Mouse (Mus musculus): ENCODE data around the gene Dact2.
A peak's percentile ranks its signal among the peaks of the same experiment; 100 is the strongest.

Dact2 gene

GRCm38 (mm10) chr17:14212796-14213195 lies 8.7 kb upstream of the Dact2 start:
- no peak for DNase-seq (ENCODE audit: low read depth, low spot score)

- DNase-seq (ENCODE audit: low read depth, low spot score), result no peak
Observed at GRCm38 (mm10) chr17:14207093-14207561, 3.0 kb upstream of the Dact2 start.

GRCm38 (mm10) chr17:14206062-14206461 lies 2.0 kb upstream of the Dact2 start:
- DNase-seq (ENCODE audit: low read depth, low spot score), result peak; percentile 84

- DNase-seq (ENCODE audit: low read depth, low spot score), result no peak
Observed at GRCm38 (mm10) chr17:14205236-14205635, 1.1 kb upstream of the Dact2 start.

- DNase-seq (ENCODE audit: low read depth, low spot score), result peak; percentile 54
Observed at GRCm38 (mm10) chr17:14203121-14203941, 773 bp downstream of the Dact2 start.

- DNase-seq (ENCODE audit: low read depth, low spot score), result peak; percentile 39
Observed at GRCm38 (mm10) chr17:14202291-14203030, 1.6 kb downstream of the Dact2 start.

GRCm38 (mm10) chr17:14201281-14201787 lies 2.8 kb downstream of the Dact2 start:
- DNase-seq (ENCODE audit: low read depth, low spot score), result peak; percentile 73

GRCm38 (mm10) chr17:14200206-14200605 lies 3.9 kb downstream of the Dact2 start:
- no peak for DNase-seq (ENCODE audit: low read depth, low spot score)

- no peak for DNase-seq (ENCODE audit: low read depth, low spot score)
Observed at GRCm38 (mm10) chr17:14199621-14200020, 4.5 kb downstream of the Dact2 start.

- DNase-seq (ENCODE audit: low read depth, low spot score), result no peak
Observed at GRCm38 (mm10) chr17:14192924-14193323, 11.2 kb downstream of the Dact2 start.

- DNase-seq (ENCODE audit: low read depth, low spot score), result no peak
Observed at GRCm38 (mm10) chr17:14192432-14192831, 11.7 kb downstream of the Dact2 start.

GRCm38 (mm10) chr17:14188455-14188854 lies 15.6 kb downstream of the Dact2 start:
- DNase-seq (ENCODE audit: low read depth, low spot score), result no peak

GRCm38 (mm10) chr17:14187096-14187495 lies 17.0 kb downstream of the Dact2 start:
- DNase-seq (ENCODE audit: low read depth, low spot score), result no peak

- no peak for DNase-seq (ENCODE audit: low read depth, low spot score)
Observed at GRCm38 (mm10) chr17:14186176-14186575, 17.9 kb downstream of the Dact2 start.

- no peak for DNase-seq (ENCODE audit: low read depth, low spot score)
Observed at GRCm38 (mm10) chr17:14184192-14184814, 19.8 kb downstream of the Dact2 start.

- DNase-seq (ENCODE audit: low read depth, low spot score), result no peak
Observed at GRCm38 (mm10) chr17:14183717-14184116, 20.4 kb downstream of the Dact2 start.

GRCm38 (mm10) chr17:14182860-14183259 lies 21.2 kb downstream of the Dact2 start:
- no peak for DNase-seq (ENCODE audit: low read depth, low spot score)

- no peak for DNase-seq (ENCODE audit: low read depth, low spot score)
Observed at GRCm38 (mm10) chr17:14178911-14179310, 25.2 kb downstream of the Dact2 start.

- DNase-seq (ENCODE audit: low read depth, low spot score), result no peak
Observed at GRCm38 (mm10) chr17:14178475-14178874, 25.6 kb downstream of the Dact2 start.

- DNase-seq (ENCODE audit: low read depth, low spot score), result no peak
Observed at GRCm38 (mm10) chr17:14178049-14178448, 26.1 kb downstream of the Dact2 start.

- DNase-seq (ENCODE audit: low read depth, low spot score), result no peak
Observed at GRCm38 (mm10) chr17:14177018-14177417, 27.1 kb downstream of the Dact2 start.

GRCm38 (mm10) chr17:14175704-14176103 lies 28.4 kb downstream of the Dact2 start:
- no peak for DNase-seq (ENCODE audit: low read depth, low spot score)

Measured in mesoderm, embryonic 11.5 days (tissue).